Mouse (Mus musculus) ES-Bruce4 (cell line): ENCODE results near the gene Fgfr2.

ENCODE experiments used
- CTCF ChIP-seq: IDR thresholded peaks from one replicate; pipeline ENCODE4 v1.8.1; 2011; ENCODE audit warnings: low read depth, low read length
- EP300 ChIP-seq: IDR thresholded peaks from 2 replicates; pipeline ENCODE4 v1.6.1; 2011; ENCODE audit warnings: low read depth, low read length; ENCODE audit not compliant: insufficient read depth
- POLR2A ChIP-seq: IDR thresholded peaks from one replicate; pipeline ENCODE4 v1.8.1; 2011; ENCODE audit warnings: low read length; ENCODE audit not compliant: insufficient read depth

DNA sequence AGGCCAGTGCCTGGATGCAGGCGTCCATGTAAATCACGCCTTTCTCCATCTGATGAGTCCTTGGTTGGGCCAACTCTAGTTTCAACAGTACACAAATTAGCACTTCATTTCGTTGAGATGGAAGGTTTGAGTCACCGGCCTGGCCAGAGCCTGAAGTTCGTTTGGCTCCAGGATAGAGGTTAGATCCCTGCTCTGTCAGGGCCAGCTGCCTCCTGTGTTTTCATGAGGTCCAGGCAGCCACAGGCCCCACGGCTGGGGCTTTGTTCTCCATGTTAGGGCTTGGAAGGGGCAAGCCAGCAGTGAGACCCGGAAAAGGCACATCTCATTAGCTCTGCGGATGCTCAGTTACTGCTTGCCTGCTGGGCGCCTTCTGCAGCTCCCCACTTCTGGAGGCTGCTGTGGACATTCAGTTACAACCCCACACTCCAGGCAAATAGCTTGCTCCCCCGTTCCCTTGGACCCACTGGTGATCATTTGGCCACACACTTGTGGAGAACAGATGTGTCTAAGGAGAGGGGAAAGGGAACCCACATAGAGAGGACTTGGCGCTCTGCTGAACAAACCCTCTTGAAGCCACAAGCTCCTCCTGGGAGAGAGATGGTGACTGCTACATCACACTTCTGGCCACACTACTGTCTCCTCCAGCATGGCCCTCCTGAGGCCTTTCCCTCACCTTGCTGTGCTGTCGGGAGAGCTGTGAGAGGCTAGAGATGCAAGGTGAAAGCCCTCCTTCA is 2445.4 kb downstream of the Fgfr2 start:
- TF ChIP-seq POLR2A (no peak), CTCF (no peak), EP300 (no peak)
